Mouse (Mus musculus) intestine, embryonic 16.5 days (tissue): Measurements from ENCODE around the gene Il11ra1. TPM values are rescaled to one million over a fixed set of nuclear protein-coding genes. Genes with fewer than 3 reads are reported as not detected.

Experiments used
- ATAC-seq: fragments of 200-750 bp; cut with Nextera tagmentation; 2 replicates; pipeline ENCODE4 v1.8.0; 2017; ENCODE audit warnings: moderate TSS enrichment, moderate library complexity
- H3K27ac ChIP-seq: fragments of 300-500 bp; sonication (generic); 2 replicates; pipeline ENCODE4 v1.5.1; 2014; ENCODE audit warnings: mild to moderate bottlenecking, low read length
- H3K27me3 ChIP-seq: fragments of 300-500 bp; sonication (generic); replicated peaks from 2 replicates; pipeline ENCODE4 v1.6.1; 2014; ENCODE audit warnings: low read length, control low read depth, mixed read lengths; ENCODE audit not compliant: control insufficient read depth, insufficient read depth
- H3K36me3 ChIP-seq: fragments of 300-500 bp; sonication (generic); 2 replicates; pipeline ENCODE4 v1.6.1; 2014; ENCODE audit warnings: low read length, control low read depth; ENCODE audit not compliant: control insufficient read depth, insufficient read depth
- H3K4me1 ChIP-seq: fragments of 300-500 bp; sonication (generic); 2 replicates; pipeline ENCODE4 v1.6.1; 2014; ENCODE audit warnings: low read length, control low read depth, mixed read lengths; ENCODE audit not compliant: control insufficient read depth, insufficient read depth
- H3K4me2 ChIP-seq: fragments of 300-500 bp; sonication (generic); 2 replicates; pipeline ENCODE4 v1.6.1; 2014; ENCODE audit warnings: low read depth, low read length, control low read depth
- H3K4me3 ChIP-seq: fragments of 300-500 bp; sonication (generic); 2 replicates; pipeline ENCODE4 v1.5.1; 2014; ENCODE audit warnings: mild to moderate bottlenecking, low read length
- H3K9ac ChIP-seq: fragments of 300-500 bp; sonication (generic); 2 replicates; pipeline ENCODE4 v1.6.1; 2014; ENCODE audit warnings: low read depth, low read length
- H3K9me3 ChIP-seq: fragments of 300-500 bp; sonication (generic); 2 replicates; pipeline ENCODE4 v1.6.1; 2016; ENCODE audit warnings: low read length, control low read depth; ENCODE audit not compliant: control insufficient read depth
- WGBS: fragments of 180-500 bp; shearing (Covaris S2); extraction: QIAGEN DNeasy Blood & Tissue Kit; methylation state at CpG from one replicate; pipeline ENCODE4 v1.1.7; 2014; 5-methylcytosine and 5-hydroxymethylcytosine counted together
- polyA plus RNA-seq: library from polyadenylated mRNA; unstranded; fragments of >200 nt; fragmentation: Nextera tagmentation; extraction: Ambion mirVana; gene quantifications from 2 replicates; pipeline ENCODE4 v1.2.1, GENCODE M21; 2015

Il11ra1 gene
- polyA plus RNA-seq, 1 experiment from 2014 or later: 125 TPM

GRCm38 (mm10) chr4:41663614-41664013 lies 36.2 kb upstream of the Il11ra1 start:
- 0 out of 2 replicates have a peak, but pooled peaks cover 3% of the 10 kb centered on the region for H3K27me3 ChIP-seq
- ATAC-seq: no peak
- H3K4me1 ChIP-seq: peaks cover 24% of the 10 kb centered on the region
- H3K9me3 ChIP-seq: no peaks in the 10 kb centered on the region
- no peak overlapping the region for H3K9ac ChIP-seq
- H3K36me3 ChIP-seq: no peaks in the 10 kb centered on the region
- no peak overlapping the region for H3K4me2 ChIP-seq
- H3K4me3 ChIP-seq: no peak overlapping the region
- 37% methylated on average over 9 of the region's 9 CpGs for WGBS
- no peak overlapping the region for H3K27ac ChIP-seq

- 0 out of 2 replicates have a peak, but pooled peaks have one; percentile 1 for ATAC-seq
- no peak overlapping the region for H3K27ac ChIP-seq
- H3K4me1 ChIP-seq: peaks cover 18% of the 10 kb centered on the region
- no peaks in the 10 kb centered on the region for H3K9me3 ChIP-seq
- no peaks in the 10 kb centered on the region for H3K36me3 ChIP-seq
- 0 out of 2 replicates have a peak overlapping the region, but pooled peaks have one; percentile 11 for H3K9ac ChIP-seq
- H3K27me3 ChIP-seq: 0 out of 2 replicates have a peak, but pooled peaks cover 3% of the 10 kb centered on the region
- 27% methylated on average over 7 of the region's 7 CpGs for WGBS
- H3K4me2 ChIP-seq: no peak overlapping the region
- no peak overlapping the region for H3K4me3 ChIP-seq
Observed at GRCm38 (mm10) chr4:41664533-41664932, 35.3 kb upstream of the Il11ra1 start.

- no peak overlapping the region for H3K4me2 ChIP-seq
Observed at GRCm38 (mm10) chr4:41665009-41665675, 34.6 kb upstream of the Il11ra1 start.

GRCm38 (mm10) chr4:41666646-41667045 lies 33.1 kb upstream of the Il11ra1 start:
- H3K36me3 ChIP-seq: no peaks in the 10 kb centered on the region
- no peak overlapping the region for H3K9ac ChIP-seq
- H3K4me1 ChIP-seq: peaks cover 10% of the 10 kb centered on the region
- ATAC-seq: no peak
- H3K27ac ChIP-seq: no peak overlapping the region
- no peak overlapping the region for H3K4me3 ChIP-seq
- H3K27me3 ChIP-seq: 0 out of 2 replicates have a peak, but pooled peaks cover 5% of the 10 kb centered on the region
- no peak overlapping the region for H3K4me2 ChIP-seq
- H3K9me3 ChIP-seq: no peaks in the 10 kb centered on the region
- 85% methylated on average over 11 of the region's 11 CpGs for WGBS

More at GRCm38 (mm10) chr4:41665009-41665675, 34.6 kb upstream of the Il11ra1 start:
- Histone ChIP-seq H3K27ac (no peak overlapping the region), H3K4me3 (no peak overlapping the region), H3K9ac (0 out of 2 replicates have a peak overlapping the region, but pooled peaks have one; percentile 11), H3K36me3 (no peaks in the 10 kb centered on the region), H3K4me1 (peaks cover 18% of the 10 kb centered on the region), H3K27me3 (0 out of 2 replicates have a peak, but pooled peaks cover 3% of the 10 kb centered on the region), H3K9me3 (no peaks in the 10 kb centered on the region)
- 0 out of 2 replicates have a peak, but pooled peaks have one; percentile 32 for ATAC-seq
- 6% methylated on average over 5 of the region's 8 CpGs for WGBS

- no peak overlapping the region for H3K27ac ChIP-seq
- 82% methylated on average over 18 of the region's 18 CpGs for WGBS
- peaks cover 9% of the 10 kb centered on the region for H3K4me1 ChIP-seq
Observed at GRCm38 (mm10) chr4:41670836-41671235, 29.0 kb upstream of the Il11ra1 start.

GRCm38 (mm10) chr4:41671500-41671899 lies 28.3 kb upstream of the Il11ra1 start:
- 0 out of 2 replicates have a peak, but pooled peaks cover 9% of the 10 kb centered on the region for H3K27me3 ChIP-seq
- no peak overlapping the region for H3K9ac ChIP-seq
- no peak overlapping the region for H3K4me2 ChIP-seq
- 40% methylated on average over 5 of the region's 5 CpGs for WGBS
- no peaks in the 10 kb centered on the region for H3K36me3 ChIP-seq
- peaks cover 13% of the 10 kb centered on the region for H3K4me1 ChIP-seq
- ATAC-seq: no peak
- no peaks in the 10 kb centered on the region for H3K9me3 ChIP-seq
- no peak overlapping the region for H3K4me3 ChIP-seq
- H3K27ac ChIP-seq: no peak overlapping the region

More at GRCm38 (mm10) chr4:41670836-41671235, 29.0 kb upstream of the Il11ra1 start:
- Histone ChIP-seq H3K36me3 (no peaks in the 10 kb centered on the region), H3K9me3 (no peaks in the 10 kb centered on the region), H3K4me3 (no peak overlapping the region), H3K9ac (no peak overlapping the region), H3K4me2 (no peak overlapping the region), H3K27me3 (0 out of 2 replicates have a peak, but pooled peaks cover 9% of the 10 kb centered on the region)
- no peak for ATAC-seq

GRCm38 (mm10) chr4:41671963-41672480 lies 27.8 kb upstream of the Il11ra1 start:
- Histone ChIP-seq H3K27me3 (0 out of 2 replicates have a peak, but pooled peaks cover 9% of the 10 kb centered on the region), H3K36me3 (no peaks in the 10 kb centered on the region), H3K4me2 (no peak overlapping the region), H3K4me1 (peaks cover 17% of the 10 kb centered on the region), H3K9ac (0 out of 2 replicates have a peak overlapping the region, but pooled peaks have one; percentile 24), H3K9me3 (no peaks in the 10 kb centered on the region), H3K4me3 (no peak overlapping the region), H3K27ac (no peak overlapping the region)
- 22% methylated on average over 8 of the region's 8 CpGs for WGBS
- peak; percentile 41 for ATAC-seq

- no peaks in the 10 kb centered on the region for H3K9me3 ChIP-seq
- H3K4me1 ChIP-seq: peaks cover 21% of the 10 kb centered on the region
- no peak for ATAC-seq
- 33% methylated on average over 8 of the region's 8 CpGs for WGBS
- 0 out of 2 replicates have a peak overlapping the region, but pooled peaks have one; percentile 24 for H3K9ac ChIP-seq
- H3K4me2 ChIP-seq: no peak overlapping the region
- H3K27me3 ChIP-seq: 0 out of 2 replicates have a peak, but pooled peaks cover 9% of the 10 kb centered on the region
- no peaks in the 10 kb centered on the region for H3K36me3 ChIP-seq
- H3K4me3 ChIP-seq: no peak overlapping the region
- H3K27ac ChIP-seq: no peak overlapping the region
Observed at GRCm38 (mm10) chr4:41672522-41672963, 27.2 kb upstream of the Il11ra1 start.

- no peak overlapping the region for H3K4me2 ChIP-seq
- H3K4me1 ChIP-seq: peaks cover 21% of the 10 kb centered on the region
- ATAC-seq: no peak
- H3K27me3 ChIP-seq: 0 out of 2 replicates have a peak, but pooled peaks cover 6% of the 10 kb centered on the region
- no peaks in the 10 kb centered on the region for H3K9me3 ChIP-seq
- H3K9ac ChIP-seq: no peak overlapping the region
- H3K27ac ChIP-seq: no peak overlapping the region
- no peak overlapping the region for H3K4me3 ChIP-seq
- 75% methylated on average over 19 of the region's 19 CpGs for WGBS
- H3K36me3 ChIP-seq: no peaks in the 10 kb centered on the region
Observed at GRCm38 (mm10) chr4:41673186-41673585, 26.6 kb upstream of the Il11ra1 start.
